Mouse (Mus musculus): ENCODE data around the gene Slc20a1.
A peak's percentile ranks its signal among the peaks of the same experiment; 100 is the strongest.

Slc20a1 gene

GRCm38 (mm10) chr2:129198436-129199327, at the start of gene Slc20a1:
Slc20a1 (plus strand) TSS chr2:129198764.
- peak; percentile 96 for DNase-seq (ENCODE audit: low read depth, low spot score)

- DNase-seq (ENCODE audit: low read depth, low spot score) = no peak
These were observed 49.7 kb upstream of the Slc20a1 start for GRCm38 (mm10) chr2:129148836-129149235.

GRCm38 (mm10) chr2:129150386-129150785, 48.2 kb upstream of the Slc20a1 start:
- no peak for DNase-seq (ENCODE audit: low read depth, low spot score)

- no peak for DNase-seq (ENCODE audit: low read depth, low spot score)
These were observed 47.5 kb upstream of the Slc20a1 start for GRCm38 (mm10) chr2:129151111-129151510.

- no peak for DNase-seq (ENCODE audit: low read depth, low spot score)
These were observed 45.8 kb upstream of the Slc20a1 start for GRCm38 (mm10) chr2:129152751-129153150.

- no peak for DNase-seq (ENCODE audit: low read depth, low spot score)
These were observed 33.7 kb upstream of the Slc20a1 start for GRCm38 (mm10) chr2:129164815-129165214.

- DNase-seq (ENCODE audit: low read depth, low spot score) = no peak
These were observed 31.8 kb upstream of the Slc20a1 start for GRCm38 (mm10) chr2:129166466-129167463.

GRCm38 (mm10) chr2:129173386-129173785, 25.2 kb upstream of the Slc20a1 start:
- no peak for DNase-seq (ENCODE audit: low read depth, low spot score)

GRCm38 (mm10) chr2:129174474-129174873, 24.1 kb upstream of the Slc20a1 start:
- no peak for DNase-seq (ENCODE audit: low read depth, low spot score)

- no peak for DNase-seq (ENCODE audit: low read depth, low spot score)
These were observed 22.9 kb upstream of the Slc20a1 start for GRCm38 (mm10) chr2:129175636-129176035.

- no peak for DNase-seq (ENCODE audit: low read depth, low spot score)
These were observed 21.7 kb upstream of the Slc20a1 start for GRCm38 (mm10) chr2:129176676-129177420.

GRCm38 (mm10) chr2:129177661-129178060, 20.9 kb upstream of the Slc20a1 start:
- no peak for DNase-seq (ENCODE audit: low read depth, low spot score)

GRCm38 (mm10) chr2:129178182-129178908, 20.2 kb upstream of the Slc20a1 start:
- no peak for DNase-seq (ENCODE audit: low read depth, low spot score)

GRCm38 (mm10) chr2:129179946-129180853, 18.4 kb upstream of the Slc20a1 start:
- DNase-seq (ENCODE audit: low read depth, low spot score) = no peak

GRCm38 (mm10) chr2:129181509-129181908, 17.1 kb upstream of the Slc20a1 start:
- DNase-seq (ENCODE audit: low read depth, low spot score) = no peak

GRCm38 (mm10) chr2:129182412-129182811, 16.2 kb upstream of the Slc20a1 start:
- no peak for DNase-seq (ENCODE audit: low read depth, low spot score)

GRCm38 (mm10) chr2:129183561-129184031, 15.0 kb upstream of the Slc20a1 start:
- no peak for DNase-seq (ENCODE audit: low read depth, low spot score)

GRCm38 (mm10) chr2:129184853-129185252, 13.7 kb upstream of the Slc20a1 start:
- no peak for DNase-seq (ENCODE audit: low read depth, low spot score)

GRCm38 (mm10) chr2:129185611-129186290, 12.8 kb upstream of the Slc20a1 start:
- DNase-seq (ENCODE audit: low read depth, low spot score) = no peak
